Mouse (Mus musculus) liver (tissue): ENCODE data around the gene Hoxb9.

Source experiments
- DNase-seq: peaks from one replicate; pipeline ENCODE4 v3.0.0-alpha.2; 2020; ENCODE audit warnings: mixed read lengths

Hoxb9 gene

GRCm38 (mm10) chr11:96298895-96299667 is 27.8 kb downstream of the Hoxb9 start:
- DNase-seq, result peak; percentile 8

- DNase-seq, result no peak
Measured at GRCm38 (mm10) chr11:96299781-96300180, 28.5 kb downstream of the Hoxb9 start.

- DNase-seq, result peak; percentile 4
Measured at GRCm38 (mm10) chr11:96300354-96301063, 29.3 kb downstream of the Hoxb9 start.

GRCm38 (mm10) chr11:96301064-96301431 is 29.8 kb downstream of the Hoxb9 start:
- DNase-seq, result no peak

GRCm38 (mm10) chr11:96301837-96302236 is 30.6 kb downstream of the Hoxb9 start:
- DNase-seq, result no peak

- no peak for DNase-seq
Measured at GRCm38 (mm10) chr11:96302381-96303150, 31.3 kb downstream of the Hoxb9 start.

- DNase-seq, result peak; percentile 69
Measured at GRCm38 (mm10) chr11:96303151-96304099, 32.2 kb downstream of the Hoxb9 start, which contains the start of gene Hoxb5. Gene Hoxb5, plus strand, starts transcription at chr11:96303336.

- DNase-seq, result peak; percentile 5
Measured at GRCm38 (mm10) chr11:96304381-96305195, 33.3 kb downstream of the Hoxb9 start.

GRCm38 (mm10) chr11:96305505-96306182 is 34.4 kb downstream of the Hoxb9 start:
- DNase-seq, result no peak

GRCm38 (mm10) chr11:96306183-96306907 is 35.1 kb downstream of the Hoxb9 start:
- DNase-seq, result no peak

GRCm38 (mm10) chr11:96306908-96307269 is 35.6 kb downstream of the Hoxb9 start:
- DNase-seq, result peak; percentile 3

GRCm38 (mm10) chr11:96308763-96309162 is 37.5 kb downstream of the Hoxb9 start:
- no peak for DNase-seq

- DNase-seq, result peak; percentile 3
Measured at GRCm38 (mm10) chr11:96309288-96309687, 38.0 kb downstream of the Hoxb9 start.

- DNase-seq, result no peak
Measured at GRCm38 (mm10) chr11:96310183-96310938, 39.1 kb downstream of the Hoxb9 start.

GRCm38 (mm10) chr11:96311097-96311496 is 39.8 kb downstream of the Hoxb9 start:
- no peak for DNase-seq

GRCm38 (mm10) chr11:96311520-96312417 is 40.5 kb downstream of the Hoxb9 start:
- DNase-seq, result peak; percentile 60

- DNase-seq, result no peak
Measured at GRCm38 (mm10) chr11:96313134-96313533, 41.9 kb downstream of the Hoxb9 start.

- no peak for DNase-seq
Measured at GRCm38 (mm10) chr11:96313806-96314428, 42.7 kb downstream of the Hoxb9 start.
